Mouse (Mus musculus) brown adipose tissue, adult 24 weeks (tissue): Measurements from ENCODE around the gene Tfap2b. TPM values are rescaled to one million over a fixed set of nuclear protein-coding genes. Genes with fewer than 3 reads are reported as not detected.

Source experiments
- H3K27ac ChIP-seq: fragments of 200-500 bp; replicated peaks from 2 replicates; pipeline ENCODE4 v1.5.1; 2012; ENCODE audit warnings: low read depth, mild to moderate bottlenecking, low read length
- H3K4me1 ChIP-seq: fragments of 200-500 bp; 2 replicates; pipeline ENCODE4 v1.6.1; 2012; ENCODE audit warnings: low read length, mixed read lengths; ENCODE audit not compliant: control insufficient read depth, insufficient read depth, insufficient read length
- H3K4me3 ChIP-seq: fragments of 200-500 bp; 2 replicates; pipeline ENCODE4 v1.5.1; 2012; ENCODE audit warnings: low read depth, mild to moderate bottlenecking, low read length, moderate library complexity; ENCODE audit not compliant: insufficient read depth
- polyA plus RNA-seq: library from polyadenylated mRNA; stranded (reverse); fragments of >200 nt; gene quantifications from 2 replicates; pipeline ENCODE4 v1.2.4, GENCODE M21; 2012; ENCODE audit not compliant: missing spikeins, insufficient read depth, insufficient read length

The Tfap2b gene
- not detected in 2 replicates for polyA plus RNA-seq

GRCm38 (mm10) chr1:19208641-19209358 lies at the start of gene Tfap2b:
Gene Tfap2b (plus strand): TSS chr1:19208914.
- H3K4me3 ChIP-seq: no peak within 1 kb of the TSS
- H3K27ac ChIP-seq: no peak within 1 kb of the TSS
- no peaks in the 10 kb centered on the region for H3K4me1 ChIP-seq

DNA sequence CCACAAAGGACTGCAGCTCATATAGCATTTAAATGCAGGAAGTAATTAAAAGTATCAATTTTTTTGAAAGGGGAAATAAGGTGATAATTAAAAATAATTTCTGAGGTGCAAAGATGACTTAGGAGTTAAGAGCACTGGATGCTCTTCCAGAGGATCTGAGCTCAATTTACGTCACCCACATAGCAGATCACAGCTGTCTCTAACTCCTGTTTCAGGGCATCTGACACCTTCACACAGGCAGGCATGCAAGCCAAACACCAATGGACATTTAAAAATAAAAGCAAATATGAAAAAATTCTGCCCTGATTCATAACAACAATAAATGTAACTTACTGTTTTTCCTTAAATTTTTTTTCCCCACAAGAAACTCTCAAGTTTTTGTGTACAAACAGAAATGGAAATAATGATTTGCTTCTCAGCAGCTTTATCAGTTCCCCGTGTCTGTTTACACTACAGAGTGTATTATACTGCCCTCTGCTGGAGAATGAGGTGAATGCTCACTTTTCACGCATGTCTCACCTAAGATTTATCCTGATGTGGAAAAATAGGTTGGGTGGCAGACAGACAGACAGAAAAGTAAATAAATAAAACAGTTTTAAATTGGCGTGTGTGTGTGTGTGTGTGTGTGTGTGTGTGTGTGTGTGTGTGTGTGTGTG lies 29.8 kb upstream of the Tfap2b start:
- H3K4me3 ChIP-seq: no peak overlapping the region
- H3K4me1 ChIP-seq: no peaks in the 10 kb centered on the region
- H3K27ac ChIP-seq: no peak overlapping the region

DNA sequence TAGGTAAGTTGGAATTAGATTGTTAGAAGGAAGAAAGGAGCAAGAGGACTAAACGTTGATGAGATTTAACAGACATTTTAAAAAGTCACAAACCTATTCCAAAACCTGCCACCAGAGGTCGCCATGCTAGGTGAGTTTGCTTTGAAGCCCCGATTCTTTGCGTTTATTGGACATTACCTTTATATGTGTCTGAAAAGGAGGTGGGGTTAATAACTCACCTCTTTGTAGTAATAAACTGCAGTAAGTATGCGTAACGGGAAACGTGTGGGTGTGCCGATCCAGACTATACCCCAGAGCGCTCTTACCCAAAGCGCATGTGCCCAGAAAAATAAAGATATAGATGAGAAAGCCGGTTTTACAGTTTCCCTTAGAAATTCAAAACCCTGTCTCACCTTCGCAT lies 3.1 kb upstream of the Tfap2b start:
- Histone ChIP-seq H3K4me3 (no peak overlapping the region), H3K27ac (no peak overlapping the region), H3K4me1 (no peaks in the 10 kb centered on the region)

DNA sequence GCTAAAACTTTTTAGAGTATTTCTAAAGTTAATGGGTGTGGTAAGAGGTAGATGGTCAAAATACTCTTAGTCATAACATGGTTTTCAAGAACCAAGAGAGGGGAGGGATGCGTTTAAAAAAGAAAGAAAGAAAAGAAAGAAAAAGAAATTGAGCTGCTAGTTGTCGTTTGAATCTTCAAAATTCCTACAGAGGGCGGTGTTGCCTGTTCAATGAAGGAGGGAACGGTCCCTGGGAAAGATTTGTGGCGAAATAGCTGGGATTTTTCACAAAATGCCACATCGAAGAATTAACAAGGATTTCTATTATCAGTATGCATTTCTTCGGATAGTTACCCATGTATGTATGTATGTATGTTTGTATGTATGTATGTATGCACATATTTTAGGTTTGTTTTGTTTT lies 2.5 kb upstream of the Tfap2b start:
- no peaks in the 10 kb centered on the region for H3K4me1 ChIP-seq
- H3K27ac ChIP-seq: no peak overlapping the region
- no peak overlapping the region for H3K4me3 ChIP-seq

DNA sequence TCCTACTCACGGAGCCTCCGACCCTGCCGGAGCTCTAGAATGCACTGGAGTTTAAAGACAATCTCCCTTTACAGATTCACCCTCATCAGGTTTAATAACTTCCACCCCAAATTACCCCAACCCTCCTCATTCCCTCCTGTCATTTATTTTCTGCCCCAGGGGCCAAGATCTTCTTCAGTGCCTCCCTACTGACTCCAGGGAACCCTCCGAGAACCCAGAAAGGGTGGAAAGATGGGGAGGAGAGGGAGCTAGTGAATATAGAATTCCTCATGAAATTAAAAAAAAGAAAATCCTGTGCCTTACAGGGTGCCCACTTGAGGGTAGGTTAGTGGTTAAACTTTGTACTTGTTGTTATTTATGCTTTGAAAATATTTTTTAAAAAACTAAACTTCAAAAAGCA lies 1.1 kb upstream of the Tfap2b start:
- no peak overlapping the region for H3K27ac ChIP-seq
- H3K4me1 ChIP-seq: no peaks in the 10 kb centered on the region

GRCm38 (mm10) chr1:19209359-19209745 lies 638 bp downstream of the Tfap2b start:
- Histone ChIP-seq H3K4me1 (no peaks in the 10 kb centered on the region), H3K4me3 (no peak overlapping the region), H3K27ac (no peak overlapping the region)

More for the DNA sequence above, 1.1 kb upstream of the Tfap2b start:
- no peak overlapping the region for H3K4me3 ChIP-seq

DNA sequence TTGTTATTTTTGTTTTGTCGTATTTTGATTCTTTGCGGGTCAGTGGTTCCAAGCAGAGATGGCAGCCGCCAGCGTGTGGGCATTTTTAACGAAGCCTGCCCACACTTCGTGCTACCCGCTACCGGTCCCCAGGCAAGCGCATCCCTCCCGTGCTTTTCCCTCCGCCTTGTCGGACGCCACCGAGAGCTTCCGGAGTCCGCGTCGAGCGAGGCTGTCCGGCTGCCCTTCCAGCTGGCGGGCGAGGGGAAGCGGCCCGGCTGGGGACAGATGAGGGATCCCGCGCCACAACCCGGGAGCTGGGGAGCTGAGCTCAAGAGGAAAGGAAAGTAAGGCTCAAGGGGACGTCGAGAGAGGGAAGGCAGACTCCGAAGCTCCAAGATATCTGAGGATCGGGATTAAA lies 1.1 kb downstream of the Tfap2b start:
- H3K4me1 ChIP-seq: no peaks in the 10 kb centered on the region
- H3K27ac ChIP-seq: no peak overlapping the region
- no peak overlapping the region for H3K4me3 ChIP-seq

GRCm38 (mm10) chr1:19210215-19211032 lies 1.7 kb downstream of the Tfap2b start:
- Histone ChIP-seq H3K4me1 (no peaks in the 10 kb centered on the region), H3K27ac (no peak overlapping the region), H3K4me3 (no peak overlapping the region)

GRCm38 (mm10) chr1:19211033-19211405 lies 2.3 kb downstream of the Tfap2b start:
- Histone ChIP-seq H3K27ac (no peak overlapping the region), H3K4me1 (no peaks in the 10 kb centered on the region), H3K4me3 (no peak overlapping the region)

- Histone ChIP-seq H3K4me1 (no peaks in the 10 kb centered on the region), H3K4me3 (no peak overlapping the region), H3K27ac (no peak overlapping the region)
These were observed 2.9 kb downstream of the Tfap2b start for GRCm38 (mm10) chr1:19211546-19212154.

- Histone ChIP-seq H3K4me3 (no peak overlapping the region), H3K27ac (no peak overlapping the region), H3K4me1 (no peaks in the 10 kb centered on the region)
These were observed 4.0 kb downstream of the Tfap2b start for GRCm38 (mm10) chr1:19212691-19213090.

- H3K4me3 ChIP-seq: no peak overlapping the region
- H3K27ac ChIP-seq: no peak overlapping the region
- no peaks in the 10 kb centered on the region for H3K4me1 ChIP-seq
These were observed 4.5 kb downstream of the Tfap2b start for GRCm38 (mm10) chr1:19213171-19213570.

DNA sequence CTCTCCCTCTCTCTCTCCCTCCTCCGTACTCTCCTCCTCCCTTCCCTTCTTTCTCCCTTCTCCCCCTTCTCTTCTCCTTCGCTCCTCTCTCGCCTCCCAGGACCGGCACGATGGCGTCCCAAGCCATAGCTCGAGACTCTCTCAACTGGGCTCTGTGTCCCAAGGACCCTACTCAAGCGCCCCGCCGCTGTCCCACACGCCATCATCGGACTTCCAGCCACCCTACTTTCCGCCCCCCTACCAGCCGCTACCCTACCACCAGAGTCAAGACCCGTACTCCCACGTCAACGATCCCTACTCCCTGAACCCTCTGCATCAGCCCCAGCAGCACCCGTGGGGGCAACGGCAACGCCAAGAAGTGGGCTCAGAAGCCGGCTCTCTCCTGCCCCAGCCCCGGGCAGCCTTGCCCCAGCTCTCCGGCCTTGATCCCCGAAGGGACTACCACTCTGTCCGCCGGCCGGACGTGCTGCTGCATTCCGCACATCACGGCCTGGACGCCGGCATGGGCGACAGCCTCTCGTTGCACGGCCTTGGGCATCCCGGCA lies 5.2 kb downstream of the Tfap2b start:
- no peak overlapping the region for H3K27ac ChIP-seq
- H3K4me3 ChIP-seq: no peak overlapping the region
- H3K4me1 ChIP-seq: no peaks in the 10 kb centered on the region

DNA sequence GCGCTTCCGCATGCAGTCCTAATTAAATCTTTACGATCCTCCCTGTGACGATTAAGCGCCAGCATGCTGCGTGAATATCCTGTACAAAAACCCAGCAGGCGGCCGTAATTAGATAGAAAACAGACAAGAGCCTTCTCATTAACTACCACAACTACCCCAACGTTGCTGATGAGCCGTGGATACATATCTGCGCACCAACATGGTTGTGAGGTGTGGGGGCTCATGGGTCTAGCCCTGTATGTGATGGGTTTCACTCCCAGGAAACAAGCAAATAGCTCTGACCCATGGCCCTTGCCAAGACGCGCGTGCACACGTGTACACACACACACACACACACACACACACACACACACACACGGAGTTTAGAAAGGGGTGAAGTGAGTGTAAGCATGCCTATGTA lies 8.7 kb downstream of the Tfap2b start:
- Histone ChIP-seq H3K4me3 (no peak overlapping the region), H3K4me1 (no peaks in the 10 kb centered on the region), H3K27ac (no peak overlapping the region)

DNA sequence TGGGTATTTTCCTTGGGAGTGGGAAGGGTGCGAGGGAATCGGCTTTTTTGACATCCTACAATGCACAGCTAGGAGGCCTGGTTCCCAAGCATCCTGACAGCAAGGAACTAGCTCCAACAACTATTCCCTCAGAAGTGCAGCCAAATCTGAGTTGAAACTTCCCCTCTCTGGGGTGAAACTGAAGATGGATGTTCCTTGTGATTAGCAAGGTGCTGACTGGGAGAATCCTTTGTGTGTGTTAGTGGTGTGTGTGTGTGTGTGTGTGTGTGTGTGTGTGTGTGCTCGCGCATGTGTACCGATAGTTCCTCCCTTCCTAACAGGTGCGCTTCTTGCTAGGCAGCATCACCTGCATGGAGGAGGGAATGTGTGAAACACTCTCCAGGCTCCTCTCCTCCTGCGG lies 9.5 kb downstream of the Tfap2b start:
- Histone ChIP-seq H3K4me1 (no peaks in the 10 kb centered on the region), H3K4me3 (no peak overlapping the region), H3K27ac (no peak overlapping the region)
